27 mouse cellular contexts compared by ENCODE assay signal in genomic region chr6:114954496-114954895, GRCm38 (mm10).
"Had no signal": no experiment of that assay in that cellular context is flagged by ENCODE, and none has a peak within 500 bp of the region (broad histone marks: within the 10 kb centered on the region; RNA-seq: fewer than 3 reads in every experiment).

No protein-coding gene starts in this region.

- H3K4me1 ChIP-seq: heart, embryonic 13.5 days; heart, embryonic 15.5 days; liver, embryonic 12.5 days had no signal

- H3K27me3 ChIP-seq: heart, embryonic 15.5 days; hindbrain, embryonic 12.5 days; intestine, embryonic 15.5 days; limb, embryonic 13.5 days; limb, embryonic 15.5 days had no signal

- H3K36me3 ChIP-seq: heart, embryonic 13.5 days; heart, embryonic 15.5 days; hindbrain, embryonic 12.5 days; intestine, embryonic 15.5 days; limb, embryonic 13.5 days; limb, embryonic 15.5 days; liver, embryonic 12.5 days had no signal

- H3K4me3 ChIP-seq: heart, adult 2 months; heart, embryonic 13.5 days; heart, embryonic 15.5 days; hindbrain, embryonic 12.5 days; intestine, embryonic 15.5 days; limb, embryonic 13.5 days; limb, embryonic 15.5 days; liver, embryonic 12.5 days had no signal

- H3K9ac ChIP-seq: heart, embryonic 13.5 days; heart, embryonic 15.5 days; hindbrain, embryonic 12.5 days; hindbrain, embryonic 14.5 days; intestine, embryonic 15.5 days; limb, embryonic 13.5 days; limb, embryonic 15.5 days; liver, embryonic 12.5 days; liver, embryonic 14.5 days had no signal

- ATAC-seq: hindbrain, embryonic 16.5 days; inflammation-experienced regulatory T-cells, adult 6 months; intestine, embryonic 15.5 days; intestine, postnatal 0 days; liver, embryonic 12.5 days had no signal

- H3K27ac ChIP-seq: heart, adult 2 months; heart, embryonic 13.5 days; heart, embryonic 15.5 days; hindbrain, embryonic 12.5 days; hindbrain, embryonic 14.5 days; intestine, embryonic 15.5 days; limb, embryonic 13.5 days; limb, embryonic 15.5 days; liver, embryonic 12.5 days; liver, embryonic 14.5 days had no signal

- H3K9me3 ChIP-seq: heart, embryonic 13.5 days; heart, embryonic 15.5 days; hindbrain, embryonic 12.5 days; intestine, embryonic 15.5 days; limb, embryonic 13.5 days; limb, embryonic 15.5 days; liver, embryonic 12.5 days had no signal

- H3K4me2 ChIP-seq: heart, embryonic 11.5 days; heart, embryonic 13.5 days; heart, embryonic 15.5 days; hindbrain, embryonic 12.5 days; hindbrain, embryonic 14.5 days; intestine, embryonic 15.5 days; limb, embryonic 13.5 days; limb, embryonic 15.5 days; liver, embryonic 12.5 days had no signal

- DNase-seq: gastrocnemius, postnatal 14 days; gastrocnemius, postnatal 36 days; heart, adult 11 months; heart, adult 2 months; heart, postnatal 14 days; heart, postnatal 36 days; kidney, adult 18-20 months; kidney, adult 8-10 months; kidney, postnatal 10 days; kidney, postnatal 25 days; kidney, postnatal 4 days; layer of hippocampus, adult 9-11 months; layer of hippocampus, postnatal 36 days; left cerebral cortex, postnatal 4 days had no signal
